Mouse (Mus musculus) cerebellum, postnatal 36 days (tissue): ENCODE data around the gene Kncn.

Experiments
- DNase-seq, 2 experiments: peaks; one replicate each; pipeline ENCODE4 v3.0.0; 2021 to 2022; ENCODE audit warnings: mixed read lengths in 2 of 2

The Kncn gene

DNA sequence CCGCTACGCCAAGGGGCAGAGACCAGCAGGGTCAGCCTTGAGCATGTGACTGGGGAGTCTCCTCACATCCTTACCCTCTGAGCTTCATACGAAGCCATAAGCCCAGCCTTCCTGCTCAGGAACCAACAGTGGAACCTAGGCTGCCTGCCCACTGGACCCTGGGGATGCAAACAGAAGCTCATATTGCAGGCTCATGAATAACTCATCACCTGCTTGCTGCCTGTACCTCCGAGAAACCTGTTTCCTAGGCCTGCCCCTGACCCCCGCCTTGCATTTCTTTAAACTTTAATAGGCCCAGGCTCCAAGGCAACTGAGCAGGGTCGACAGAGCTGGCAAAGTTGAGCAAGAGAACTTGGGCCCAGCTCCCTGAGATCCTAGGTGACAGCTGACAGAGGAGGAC lies at the start of gene Kncn:
Gene Kncn, plus strand, starts transcription at position 379 of the 400 bp plus-strand sequence.
- no peak for DNase-seq

DNA sequence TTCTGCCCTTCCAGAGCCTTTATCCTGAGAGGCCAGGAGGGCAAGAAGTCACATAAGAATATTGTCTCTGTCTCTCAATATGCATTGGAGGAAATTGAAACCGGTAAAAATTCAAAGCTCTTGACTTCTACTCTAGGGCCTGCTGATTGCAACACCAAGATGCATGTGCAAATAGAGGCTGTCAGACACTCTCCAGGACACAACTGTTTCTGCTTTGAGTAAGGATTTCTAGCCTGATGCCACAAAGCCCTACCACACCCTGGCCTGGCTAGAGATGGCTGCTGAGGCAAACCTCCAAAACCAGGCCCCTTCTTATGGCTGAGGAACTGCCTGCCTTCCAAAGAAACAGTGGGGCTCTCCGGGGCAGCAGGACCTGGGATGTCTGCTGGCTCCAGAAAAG lies 48.6 kb upstream of the Kncn start:
- no peak for DNase-seq

DNA sequence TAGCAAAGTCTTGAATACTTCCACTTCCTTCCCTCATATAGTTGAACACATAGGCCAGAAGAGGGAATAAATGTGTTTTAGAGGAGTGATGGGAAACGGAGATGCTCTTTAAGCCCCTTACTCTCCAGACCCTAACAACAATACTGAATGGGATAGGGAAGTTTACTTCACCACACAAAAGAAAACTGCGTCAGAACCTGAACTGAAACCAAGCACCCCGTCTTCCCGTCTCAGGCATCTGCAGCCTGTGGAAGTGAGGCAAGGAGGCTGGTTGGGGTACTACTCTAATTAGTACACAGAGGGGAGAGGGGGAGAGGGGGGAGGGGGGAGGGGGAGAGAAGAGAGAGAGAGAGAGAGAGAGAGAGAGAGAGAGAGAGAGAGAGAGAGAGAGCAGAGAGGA lies 46.0 kb upstream of the Kncn start:
- no peak for DNase-seq

DNA sequence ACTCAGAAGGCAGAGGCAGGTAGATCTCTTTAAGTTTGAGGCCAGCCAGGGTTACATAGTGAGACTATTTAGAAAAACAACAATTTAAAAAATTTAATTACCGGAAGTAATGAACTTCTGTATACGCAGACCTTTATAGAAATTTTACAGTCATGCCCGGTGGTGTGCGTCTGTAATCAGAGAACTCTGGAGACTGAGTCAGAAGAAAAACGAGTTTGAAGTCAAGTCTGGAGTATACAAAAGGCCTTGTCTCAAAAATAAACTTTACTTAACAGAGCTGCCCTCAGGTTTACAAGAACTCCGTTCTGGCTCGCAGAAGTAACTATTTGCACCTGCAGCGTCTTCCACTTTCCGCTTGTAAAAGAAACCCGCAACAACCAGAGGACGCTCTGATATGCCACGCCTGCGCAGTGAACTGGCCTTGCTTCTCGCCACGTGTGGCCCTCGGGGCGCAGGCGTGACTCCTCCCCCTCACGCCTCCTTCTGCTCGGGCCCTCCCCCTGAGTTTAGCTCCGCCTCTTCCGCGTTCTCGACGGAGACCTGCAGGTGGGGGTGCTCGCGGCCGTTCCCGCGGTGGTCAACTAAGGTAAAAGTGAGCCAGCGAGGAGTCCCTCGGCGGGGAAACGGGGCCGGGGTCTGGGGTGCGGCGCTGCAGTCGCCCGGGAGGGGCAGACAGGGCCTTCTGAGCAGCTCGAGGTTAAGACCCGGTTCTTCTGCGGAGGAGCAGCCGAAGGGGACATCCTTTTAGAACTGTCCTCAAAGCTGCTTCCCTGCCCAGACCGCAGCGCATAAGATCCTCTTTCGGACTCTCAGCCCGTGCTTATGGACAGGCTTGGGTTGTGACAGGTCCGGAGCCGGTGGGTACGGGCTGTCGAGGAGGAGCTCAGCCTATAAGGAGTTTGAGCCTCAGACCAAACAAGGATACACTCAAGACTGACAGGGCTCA lies 45.2 kb upstream of the Kncn start, which contains the start of gene Mknk1:
Gene Mknk1, plus strand, starts transcription at position 503 of the 946 bp plus-strand sequence.
- DNase-seq, result peak; percentile 88 to 91

DNA sequence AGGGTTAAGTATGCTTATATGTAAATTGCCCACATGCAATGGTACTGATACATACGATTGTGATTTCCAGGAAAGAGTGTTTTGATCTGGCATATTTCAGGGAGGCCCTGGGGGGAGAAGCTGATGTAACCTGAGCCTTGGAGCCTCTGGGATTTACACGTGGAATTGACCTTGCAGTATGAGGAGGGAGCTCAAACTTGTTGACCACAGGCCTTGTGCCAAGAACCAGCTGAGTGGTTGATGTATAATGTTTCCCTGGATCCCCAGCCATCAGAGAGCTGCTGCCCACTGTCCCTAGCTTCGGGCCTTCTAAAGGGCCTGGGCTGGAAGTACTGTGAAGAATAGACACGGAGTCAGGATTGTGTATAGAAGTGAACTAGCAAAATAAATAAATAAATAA lies 44.2 kb upstream of the Kncn start:
- DNase-seq, result peak in 1 of 2 experiments; percentile 13

DNA sequence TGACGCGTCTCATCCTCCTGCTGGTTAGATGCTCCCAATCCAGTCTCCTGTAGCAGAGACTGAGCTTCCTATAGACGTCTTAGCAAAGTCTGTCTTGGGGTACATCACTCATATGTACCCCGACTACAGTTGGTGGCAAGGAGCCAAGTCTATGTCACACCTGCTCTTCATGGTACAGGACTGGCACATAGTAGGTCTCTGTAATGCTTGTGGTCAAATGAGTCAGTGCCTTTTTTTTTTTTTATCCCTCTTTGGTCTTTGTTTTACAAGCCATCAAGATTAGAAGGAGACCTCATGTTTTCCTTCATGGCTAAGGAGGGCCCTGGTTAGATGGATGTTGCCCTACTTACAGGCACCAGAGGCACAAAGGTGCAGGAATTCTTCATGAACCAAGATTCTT lies 43.4 kb upstream of the Kncn start:
- DNase-seq, result no peak

DNA sequence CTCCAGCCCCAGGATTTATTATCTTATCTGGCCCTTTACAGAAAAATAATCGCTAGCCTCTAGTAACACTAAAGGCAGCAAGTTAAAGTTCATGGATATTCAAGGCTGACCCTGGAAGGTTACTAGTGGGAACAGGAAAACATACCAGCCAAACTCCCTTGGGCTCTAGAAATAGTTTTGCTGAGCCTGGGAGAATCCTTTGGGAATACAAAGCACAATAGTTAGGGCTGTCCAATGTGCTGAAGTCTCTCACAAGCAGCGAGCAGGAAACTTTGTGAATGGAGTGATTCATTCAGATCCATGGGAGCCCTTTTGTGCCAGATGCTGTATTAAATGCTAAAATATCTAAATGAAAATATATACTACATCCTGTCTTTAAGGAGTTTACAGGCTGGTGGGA lies 37.5 kb upstream of the Kncn start:
- no peak for DNase-seq

DNA sequence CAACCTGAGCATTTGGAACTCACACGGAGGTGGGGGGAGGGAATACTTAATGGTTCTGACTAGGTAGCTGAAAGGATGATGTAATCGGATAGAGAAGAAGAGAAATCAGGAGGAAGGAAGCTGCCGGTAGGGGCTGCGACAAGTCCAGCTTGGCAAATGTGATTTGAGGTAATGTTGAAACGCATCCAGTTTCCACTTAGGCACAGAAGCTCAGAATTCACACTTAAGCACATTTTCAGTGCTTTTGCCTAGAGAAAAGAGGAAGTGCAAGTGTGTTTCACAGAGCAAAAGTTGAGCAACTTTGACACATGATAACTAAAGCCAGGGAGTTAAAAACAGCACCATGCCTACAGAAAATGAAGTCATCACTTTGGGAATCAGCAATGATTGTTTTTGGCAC lies 36.8 kb upstream of the Kncn start:
- DNase-seq, result no peak

DNA sequence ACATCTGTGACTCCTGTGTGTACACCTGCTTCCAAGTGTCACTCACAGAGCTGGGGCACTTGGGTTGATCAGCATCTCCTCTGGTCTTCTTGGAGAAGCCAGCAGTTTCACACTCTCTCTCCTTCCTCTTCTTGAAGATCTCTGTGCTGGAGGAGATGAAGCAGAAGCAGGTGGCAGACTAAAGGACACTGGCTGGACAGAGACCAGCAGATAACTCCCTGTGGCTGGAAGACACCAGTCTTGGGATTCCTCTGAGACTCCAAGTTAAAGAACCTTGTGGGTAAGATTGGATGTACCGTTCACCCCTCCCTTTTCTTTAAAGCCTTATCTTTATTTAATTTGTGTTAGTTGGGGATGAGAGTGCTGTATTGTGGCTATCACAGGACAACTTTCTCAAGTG lies 36.1 kb upstream of the Kncn start:
- no peak for DNase-seq

DNA sequence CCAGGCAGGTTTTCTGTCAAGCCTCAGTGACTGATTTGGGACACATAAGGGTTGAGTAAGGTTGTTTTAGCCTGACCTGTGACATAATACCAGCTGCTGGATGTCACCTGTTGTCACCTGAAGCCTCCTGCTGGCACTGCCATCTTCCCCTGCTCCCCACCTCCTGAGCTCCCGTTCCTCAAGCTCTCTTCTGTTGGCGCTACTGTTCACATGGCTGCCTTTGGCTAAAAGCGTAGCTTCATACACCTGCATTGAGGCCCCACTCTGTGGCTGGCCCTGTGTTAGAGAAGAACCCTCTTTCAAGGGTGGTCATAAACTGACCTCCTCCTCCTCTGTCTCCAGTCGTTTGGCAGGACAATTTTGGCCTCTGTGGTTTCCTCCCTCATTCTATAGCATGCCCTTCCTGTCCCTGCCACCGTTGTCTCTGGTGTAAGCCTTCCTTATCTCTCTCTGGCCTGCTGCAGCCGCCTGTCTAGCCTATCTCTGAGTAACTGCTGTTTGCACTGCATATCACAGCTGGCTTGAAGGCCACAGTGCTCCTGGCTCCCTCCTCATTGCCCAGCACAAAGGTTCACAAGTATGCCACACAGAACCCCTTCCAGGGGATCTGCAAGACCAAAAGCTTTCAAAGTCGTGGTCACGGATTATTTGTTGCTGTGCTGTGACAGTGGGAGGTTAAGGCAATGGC lies 35.1 kb upstream of the Kncn start:
- no peak for DNase-seq

DNA sequence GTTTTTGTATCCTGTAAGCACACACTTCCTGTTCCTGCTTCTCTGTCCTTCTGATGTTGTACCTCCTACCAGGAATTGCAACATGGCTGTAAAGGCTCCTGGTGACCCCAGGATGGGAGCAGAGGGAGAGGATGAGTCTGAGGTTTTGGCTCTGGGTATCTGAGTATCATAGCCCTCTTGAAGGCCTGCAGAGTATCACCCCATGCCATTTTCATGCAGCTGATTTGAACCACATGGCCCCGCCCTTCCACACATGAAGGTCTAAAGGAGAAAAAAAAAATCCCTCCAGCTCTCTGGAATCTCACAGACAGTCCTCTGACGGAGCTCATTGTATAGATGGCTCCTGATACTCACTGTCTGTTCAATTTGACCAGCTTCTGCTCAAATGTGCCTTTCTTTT lies 34.1 kb upstream of the Kncn start:
- no peak for DNase-seq

DNA sequence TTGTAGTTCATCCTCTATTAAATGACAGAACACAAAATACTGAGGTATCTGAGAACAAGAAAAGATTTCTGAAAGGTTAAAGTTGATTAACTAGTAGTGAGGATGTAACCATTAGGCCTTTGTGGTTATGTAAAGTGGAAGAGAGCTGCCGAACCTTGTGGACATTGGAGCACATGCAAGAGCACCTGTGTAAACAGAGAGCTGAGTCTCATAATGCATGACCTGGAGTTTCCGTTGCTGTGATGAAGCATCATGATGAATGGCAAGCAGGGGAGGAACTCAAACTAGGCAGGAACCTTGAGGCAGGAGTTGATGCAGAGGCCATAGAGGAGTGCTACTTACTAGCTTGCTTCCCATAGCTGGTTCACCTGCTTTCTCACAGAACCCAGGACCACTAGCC lies 33.6 kb upstream of the Kncn start:
- no peak for DNase-seq

DNA sequence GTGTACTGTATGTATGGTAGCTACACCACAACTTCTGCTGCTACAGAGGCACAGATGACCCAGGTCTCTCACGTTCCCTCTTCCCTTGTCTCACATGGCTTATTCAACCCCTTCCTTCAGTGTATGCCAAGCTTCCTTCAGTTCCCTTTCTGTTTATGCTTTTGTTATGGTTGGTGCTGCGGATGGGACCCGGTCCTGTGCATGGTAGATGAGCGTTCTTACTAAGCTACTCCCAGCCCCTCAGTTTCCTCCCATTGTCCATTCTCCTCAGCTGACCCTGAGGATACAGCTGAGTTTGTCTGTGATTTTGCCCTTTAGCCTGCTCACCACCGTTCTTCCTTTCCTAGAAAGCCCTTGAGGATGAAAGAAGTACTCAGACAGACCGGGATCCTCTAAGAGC lies 32.6 kb upstream of the Kncn start:
- no peak for DNase-seq

DNA sequence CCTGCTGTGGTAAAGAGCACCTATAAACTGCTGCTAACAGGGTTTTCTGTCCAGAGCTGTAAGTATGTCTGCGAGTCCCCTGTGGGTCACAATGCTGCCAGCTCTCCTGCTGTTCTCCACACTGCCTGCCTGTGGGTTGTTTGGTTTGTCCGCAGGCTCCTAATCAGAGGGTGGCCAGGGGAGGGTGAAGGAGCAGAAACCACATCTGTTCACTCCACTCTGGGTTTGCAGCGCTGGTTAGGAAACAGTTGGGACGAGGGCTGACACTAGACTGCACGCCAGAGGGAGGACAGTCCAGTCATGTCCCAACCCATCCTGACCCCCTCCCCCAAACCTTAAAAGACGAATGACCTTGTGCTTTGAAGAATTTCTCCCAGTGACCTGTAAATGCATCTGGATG lies 29.1 kb upstream of the Kncn start:
- no peak for DNase-seq

DNA sequence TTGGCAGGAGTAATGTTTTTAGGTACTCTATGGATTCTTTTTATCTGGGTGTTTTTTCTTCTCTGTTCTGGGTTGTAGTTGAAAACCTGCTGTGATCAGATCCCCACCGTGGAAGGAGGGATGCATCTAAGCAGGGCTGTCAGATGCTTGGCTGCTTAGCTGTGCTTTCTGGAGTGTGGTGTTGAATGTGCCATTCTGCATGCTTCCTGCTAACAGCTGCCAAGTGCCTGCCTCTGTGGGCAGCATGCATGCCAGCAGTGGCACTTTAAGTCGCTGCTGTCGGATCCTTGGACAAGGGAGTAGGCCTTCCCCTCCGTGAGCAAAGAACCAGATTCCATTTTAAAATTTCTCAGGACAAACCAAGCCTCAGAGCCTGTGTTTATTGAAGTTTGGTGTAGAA lies 28.6 kb upstream of the Kncn start:
- DNase-seq, result no peak

DNA sequence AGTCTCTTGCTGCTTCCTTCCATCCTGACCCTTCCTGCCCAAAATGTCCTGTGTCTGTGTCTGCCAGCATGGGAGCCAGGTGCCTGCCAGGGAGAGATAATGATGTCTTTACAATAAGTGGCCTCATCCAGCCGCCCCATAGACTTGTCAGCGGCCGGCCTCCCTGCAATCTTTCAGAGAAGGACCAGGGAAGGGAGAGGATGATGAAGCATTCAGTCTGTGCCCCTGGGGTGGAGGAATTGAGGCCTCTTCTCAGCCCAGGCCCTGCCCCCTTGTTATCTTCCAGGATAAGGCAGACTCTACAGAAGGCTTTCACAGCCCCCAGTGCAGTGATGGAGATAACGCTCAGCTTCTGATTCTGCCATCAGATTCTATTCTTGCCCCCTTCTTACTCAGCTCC lies 27.9 kb upstream of the Kncn start:
- no peak for DNase-seq

DNA sequence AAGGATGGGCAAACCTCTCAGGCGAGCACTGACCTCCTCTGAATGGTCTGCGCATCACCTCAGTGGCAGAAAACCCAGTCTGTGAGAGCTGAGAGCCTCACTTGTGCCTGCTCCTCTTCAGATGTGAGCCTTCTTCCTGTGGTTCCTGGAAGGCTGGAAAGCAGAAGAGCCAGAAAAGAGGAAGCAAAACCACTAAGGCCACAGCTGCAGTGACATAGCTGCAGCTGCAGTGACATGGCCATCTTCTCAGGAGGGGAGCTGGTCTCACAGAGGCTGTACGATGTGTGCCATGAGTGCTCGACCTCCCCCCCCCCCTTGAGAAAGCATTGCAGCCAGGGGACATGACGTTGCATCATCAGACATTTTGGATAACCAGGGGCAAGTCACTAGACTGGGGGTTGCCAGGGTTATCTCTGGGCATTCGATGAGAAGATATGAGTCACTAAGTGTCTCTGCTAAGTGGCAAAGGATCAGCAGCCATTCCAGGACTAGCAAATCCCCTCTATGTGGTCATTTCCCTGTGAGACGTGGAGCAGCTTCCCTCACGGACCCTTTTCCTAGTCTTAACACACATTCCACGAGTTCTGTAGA lies 26.8 kb upstream of the Kncn start:
- DNase-seq, result no peak

DNA sequence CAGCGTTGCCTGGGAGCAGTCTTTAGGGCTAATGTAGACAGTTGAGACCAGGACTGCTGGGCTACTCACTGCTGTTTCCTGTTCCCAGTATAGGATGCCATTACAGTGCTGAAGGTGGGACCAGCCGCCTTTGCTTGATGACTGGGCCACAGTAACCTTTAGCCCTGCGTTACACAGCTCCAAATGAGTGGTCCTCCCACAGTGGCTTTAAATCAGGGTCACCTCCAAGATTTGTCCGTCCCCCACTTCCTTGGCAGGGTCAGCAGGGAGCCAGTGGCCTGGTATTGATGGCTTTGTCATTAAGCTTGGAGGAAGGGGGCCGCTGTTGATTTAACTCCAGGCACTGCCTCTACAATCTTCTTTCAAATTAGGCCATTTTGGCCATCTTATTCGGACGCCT lies 20.8 kb upstream of the Kncn start:
- DNase-seq, result no peak

DNA sequence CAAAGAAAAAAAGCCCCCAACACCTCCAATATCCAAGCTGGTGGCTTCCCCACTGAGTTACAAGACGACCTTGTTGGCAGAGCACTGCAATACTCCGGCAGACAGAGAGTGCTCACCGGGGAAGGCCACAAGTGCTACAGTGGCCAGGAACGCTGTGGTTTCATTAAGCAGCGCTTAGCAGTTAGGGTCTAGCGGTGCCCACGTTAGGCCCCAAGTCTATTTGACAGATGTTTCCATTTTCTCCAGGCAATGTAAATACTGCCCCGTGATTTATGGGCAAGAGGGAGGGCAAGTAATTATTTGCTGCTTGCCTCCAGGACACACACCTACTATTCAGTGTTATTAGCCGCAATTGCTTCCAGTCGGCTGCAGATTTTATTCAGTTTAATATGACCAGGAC lies 20.3 kb upstream of the Kncn start:
- DNase-seq, result no peak

DNA sequence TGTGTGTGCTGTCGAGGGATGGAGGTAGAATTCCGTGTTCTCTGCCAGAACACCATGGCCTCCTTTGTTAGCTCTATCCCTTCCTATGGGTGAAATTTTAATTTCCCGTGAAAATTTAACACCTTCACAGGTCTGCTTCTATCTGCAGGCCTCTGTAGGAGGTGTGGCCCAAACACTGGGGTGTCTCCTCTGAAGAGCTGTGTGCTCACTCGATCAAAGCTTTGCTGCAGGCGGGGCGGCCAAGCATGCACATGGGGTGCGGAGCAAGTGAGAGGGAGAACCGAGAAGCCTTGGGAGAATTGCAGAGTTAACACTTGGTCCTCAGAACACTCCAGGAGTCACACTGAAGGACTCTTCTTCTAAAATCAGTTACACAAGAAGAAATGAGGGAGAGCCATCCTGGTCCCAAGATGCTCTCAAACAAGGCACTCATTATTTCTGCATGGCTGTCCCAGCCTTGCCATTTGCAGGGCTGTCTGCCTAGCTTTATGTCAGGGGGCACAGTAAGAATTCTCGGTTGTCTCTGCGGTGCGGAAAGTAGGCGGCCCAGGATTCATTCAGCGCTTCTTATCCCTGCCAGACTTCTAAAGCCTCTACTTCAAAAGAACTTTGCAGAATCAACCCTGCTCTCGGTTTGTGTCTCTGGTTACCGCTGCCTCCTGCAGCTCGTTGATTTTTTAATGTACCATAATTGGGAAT lies 14.5 kb upstream of the Kncn start:
- DNase-seq, result no peak

DNA sequence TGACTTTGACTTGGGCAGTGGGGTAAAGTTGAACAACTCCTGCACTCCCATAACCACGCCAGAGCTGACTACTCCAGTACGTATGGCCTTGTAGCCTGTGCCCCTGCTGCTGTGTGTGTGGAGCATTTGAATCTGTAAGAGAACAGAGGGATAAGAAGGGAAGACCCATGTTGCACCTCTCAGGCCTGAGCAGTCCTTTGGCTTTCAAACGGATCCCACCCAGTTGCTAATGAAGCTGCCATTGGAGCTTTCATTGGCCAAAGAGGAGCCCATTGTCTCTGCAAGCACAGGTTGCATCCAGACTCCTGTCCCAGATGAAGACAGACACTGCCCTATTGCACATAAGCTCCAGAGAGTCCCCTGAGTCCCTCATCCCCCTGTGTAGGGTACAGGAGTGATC lies 11.0 kb upstream of the Kncn start:
- no peak for DNase-seq

DNA sequence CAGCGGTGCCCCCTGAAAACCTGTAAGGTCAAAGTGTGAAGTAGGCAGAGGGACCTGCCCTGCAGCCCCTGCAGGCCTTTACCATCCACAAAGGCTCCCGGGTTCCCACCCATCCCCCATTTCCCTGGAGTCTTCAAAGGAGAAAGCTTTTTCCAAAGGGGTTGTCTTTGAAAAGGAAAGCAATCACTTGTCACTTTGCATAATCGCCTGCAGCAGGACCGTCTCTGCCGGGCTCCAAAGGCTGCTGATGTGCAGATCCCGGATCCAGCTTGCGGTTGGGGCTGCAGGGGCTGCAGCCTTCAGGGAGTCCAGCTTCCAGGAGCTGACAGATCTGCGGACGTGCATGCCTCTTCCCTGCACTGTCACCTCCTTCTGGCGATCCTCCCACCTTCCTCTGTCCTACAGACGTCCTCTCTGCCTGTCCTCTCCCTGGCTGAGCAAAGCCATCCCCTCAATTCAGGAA lies 6.0 kb upstream of the Kncn start:
- DNase-seq, result no peak

DNA sequence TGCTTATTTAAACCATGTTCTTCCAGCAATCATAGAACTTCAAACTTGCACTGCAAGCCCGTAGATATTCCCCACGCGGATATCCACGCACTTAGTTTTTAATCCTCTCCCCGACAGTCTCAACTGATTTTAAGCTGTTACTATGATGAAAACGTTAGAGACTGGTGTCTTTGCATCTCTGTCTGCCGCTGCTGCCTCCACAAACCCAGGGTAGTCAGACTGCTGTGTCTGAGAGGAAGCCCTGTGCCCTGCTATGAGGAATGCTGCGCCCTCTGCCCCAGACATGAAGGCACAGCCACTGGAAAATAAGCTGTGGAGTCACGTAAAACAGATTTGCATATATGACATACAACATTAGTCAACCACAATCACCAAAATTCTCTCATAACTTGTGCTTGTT lies 5.4 kb upstream of the Kncn start:
- DNase-seq, result no peak
